ENCODE assay signal across 8 mouse cellular contexts in genomic region chr1:92473165-92474041, GRCm38 (mm10). TPM values are rescaled to one million over a fixed set of nuclear protein-coding genes. Genes with fewer than 3 reads are reported as not detected.
A peak's percentile ranks its signal among the peaks of the same experiment; 100 is the strongest.
DNase-seq lines count a peak whose midpoint lies in the region; ATAC-seq and TF ChIP-seq lines count a peak whose summit lies in the region.

TSS of gene Ndufa10 (minus strand) at chr1:92473860.

- WGBS in hindbrain, embryonic 10.5 days, result under 1% methylated on average over 67 of the region's 67 CpGs
- WGBS in lung, postnatal 0 days, result 1% methylated on average over 67 of the region's 67 CpGs

- H3K9me3 ChIP-seq in hindbrain, embryonic 10.5 days, result no peaks in the 10 kb centered on the region
- H3K9me3 ChIP-seq in lung, postnatal 0 days (ENCODE audit: low read length), result no peaks in the 10 kb centered on the region

- peak within 1 kb of the TSS; percentile 92 for H3K27ac ChIP-seq in hindbrain, embryonic 10.5 days
- peak within 1 kb of the TSS; percentile 82 for H3K27ac ChIP-seq in lung, postnatal 0 days (ENCODE audit: low read length)

- H3K4me2 ChIP-seq in lung, postnatal 0 days (replicated peaks; ENCODE audit: low read depth, low read length), result peak within 1 kb of the TSS; percentile 91

- H3K27me3 ChIP-seq in hindbrain, embryonic 10.5 days (ENCODE audit: insufficient read depth, poor library complexity, severe bottlenecking), result no peaks in the 10 kb centered on the region
- H3K27me3 ChIP-seq in lung, postnatal 0 days (replicated peaks; ENCODE audit: insufficient read depth, low read length), result no peaks in the 10 kb centered on the region

- peak; percentile 90 for ATAC-seq in frontal cortex, adult (ENCODE audit: low TSS enrichment)
- peak; percentile 96 for ATAC-seq in lung, postnatal 0 days

- peaks cover 26% of the 10 kb centered on the region for H3K36me3 ChIP-seq in hindbrain, embryonic 10.5 days
- 0 out of 2 replicates have a peak, but pooled peaks cover 3% of the 10 kb centered on the region for H3K36me3 ChIP-seq in lung, postnatal 0 days (ENCODE audit: insufficient read depth, low read length)

- DNase-seq in MN1 (ENCODE audit: low spot score), result peak; percentile 95
- DNase-seq in cerebellum, adult 9-10 months, result peak; percentile 92
- peak; percentile 96 for DNase-seq in hindbrain, embryonic 10.5 days (ENCODE audit: low spot score)
- peak; percentile 87 for DNase-seq in layer of hippocampus, adult 9-11 months
- DNase-seq in lung, postnatal 0 days (ENCODE audit: low spot score), result peak; percentile 95
- DNase-seq in ovary, postnatal 14 days (ENCODE audit: low spot score), result peak; percentile 96
- peak; percentile 96 for DNase-seq in thymus, postnatal 14 days

- H3K4me1 ChIP-seq in hindbrain, embryonic 10.5 days (replicated peaks), result peaks cover 19% of the 10 kb centered on the region
- peaks cover 5% of the 10 kb centered on the region; the same call in 1 of the 2 replicates for H3K4me1 ChIP-seq in lung, postnatal 0 days (ENCODE audit: insufficient read depth, low read depth, low read length)

- TF ChIP-seq CTCF in lung, postnatal 0 days (IDR thresholded peaks at IDR 0.05), result no peak

- peak within 1 kb of the TSS; percentile 99 for H3K9ac ChIP-seq in lung, postnatal 0 days (replicated peaks; ENCODE audit: low read depth)

- H3K4me3 ChIP-seq in hindbrain, embryonic 10.5 days, result peak within 1 kb of the TSS; percentile 98
- peak within 1 kb of the TSS; percentile 91 for H3K4me3 ChIP-seq in lung, postnatal 0 days (ENCODE audit: low read depth, low read length)

- no peak for TF ChIP-seq EP300 in lung, postnatal 0 days (IDR thresholded peaks at IDR 0.05)

RNA-seq across cellular contexts. Expression of gene Ndufa10, which starts in this region (rescaled TPM):
- 291 and 296 TPM in 2 replicates for polyA plus RNA-seq in hindbrain, embryonic 10.5 days (2016; fragmentation: Nextera tagmentation; extraction: Ambion mirVana)
- polyA plus RNA-seq in lung, postnatal 0 days (2015; fragmentation: Nextera tagmentation; extraction: Ambion mirVana), result 160 and 162 TPM in 2 replicates

Comparison
In these comparisons a context has a peak if more than half of its experiments do, and no peak if none do; other contexts are left out.
1. Peak in every context shown above with its lines: DNase-seq, ATAC-seq, H3K4me3 ChIP-seq and H3K27ac ChIP-seq.